Mouse (Mus musculus): ENCODE measurements around the gene Pin4.

GRCm38 (mm10) chrX:102157423-102157791, 38.2 kb downstream of the Pin4 start:
- no peak for TF ChIP-seq CTCF (IDR thresholded peaks at IDR 0.05; ENCODE audit: extremely low read depth, insufficient read length, insufficient replicate concordance, low read depth, low read length)
- TF ChIP-seq POLR2A (IDR thresholded peaks at IDR 0.05; ENCODE audit: low read depth, low read length), result no peak

All from small intestine, adult 2 months (tissue).